Mouse (Mus musculus): ENCODE results near the gene Tcf12. TPM values are rescaled to one million over a fixed set of nuclear protein-coding genes. Genes with fewer than 3 reads are reported as not detected.

The Tcf12 gene
- total RNA-seq, 2 experiments from 2014 or later: 29.7 to 39.4 TPM

DNA sequence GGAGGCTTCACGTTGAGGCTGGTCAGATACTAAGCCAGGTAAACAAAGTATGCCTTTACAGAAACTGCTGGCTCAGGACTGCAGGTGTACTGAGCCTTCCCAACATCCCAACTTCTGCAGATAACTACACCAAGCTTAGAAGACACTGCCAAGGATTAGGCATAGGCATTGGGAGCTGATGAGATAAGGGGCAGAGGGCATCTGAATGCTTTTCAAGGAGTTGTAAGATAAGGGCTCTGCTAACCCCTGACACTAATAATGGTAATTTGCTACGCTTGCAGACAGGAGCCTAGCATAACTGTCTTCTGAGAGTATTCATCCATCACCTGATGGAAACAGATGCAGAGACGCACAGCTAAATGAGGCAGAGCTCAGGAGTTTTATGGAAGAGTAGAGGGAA is 257.8 kb downstream of the Tcf12 start:
- intact Hi-C loops (cut with DNase I): no loop called here

GRCm38 (mm10) chr9:71850283-71850682 is 261.4 kb downstream of the Tcf12 start:
- intact Hi-C loops (cut with DNase I): no loop called here
- DNase-seq: no peak

More for the DNA sequence above, 257.8 kb downstream of the Tcf12 start:
- no peak for DNase-seq

DNA sequence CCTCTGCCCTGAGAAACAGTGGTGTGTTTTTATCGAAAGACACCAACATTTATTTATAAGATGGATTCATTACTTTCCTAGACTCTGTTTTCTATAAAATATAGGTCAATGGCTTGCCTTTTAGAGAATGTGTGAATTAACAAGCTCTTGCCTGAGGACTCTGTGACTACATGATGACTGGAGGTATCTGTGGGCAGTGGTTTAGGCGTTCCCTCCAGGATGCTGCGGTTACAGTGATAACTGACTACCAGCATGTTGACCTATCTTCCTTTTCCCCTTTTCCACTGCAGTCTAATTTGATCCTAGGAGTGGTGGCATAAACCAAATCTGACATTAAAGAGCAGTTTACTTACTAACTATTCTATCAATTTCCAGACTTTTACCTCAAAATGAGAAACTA is 263.3 kb downstream of the Tcf12 start:
- intact Hi-C loops (cut with DNase I): no loop called here

DNA sequence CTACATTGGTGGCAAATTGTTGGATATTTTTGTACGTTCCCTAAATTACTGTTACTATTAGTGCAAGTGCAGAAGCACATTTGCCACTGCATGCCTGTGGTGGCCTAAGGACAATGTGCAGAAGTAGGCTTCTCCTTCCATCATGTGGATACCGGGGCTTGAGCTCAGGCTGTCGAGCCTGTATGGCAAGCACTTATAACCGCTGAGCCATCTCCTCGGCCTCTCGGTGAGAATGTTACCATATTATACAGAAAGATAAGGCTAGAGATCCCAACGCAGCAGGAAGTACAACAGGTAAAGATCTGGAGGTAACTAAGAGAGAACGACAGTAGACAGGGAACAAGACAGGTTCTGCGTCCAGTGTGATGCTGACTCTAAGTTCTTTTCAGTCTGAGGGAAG is 263.8 kb downstream of the Tcf12 start:
- DNase-seq: no peak
- intact Hi-C loops (cut with DNase I): no loop called here

More for the DNA sequence above, 263.3 kb downstream of the Tcf12 start:
- no peak for DNase-seq

- intact Hi-C loops (cut with DNase I): no loop called here
Observed at GRCm38 (mm10) chr9:71841850-71842249, 269.8 kb downstream of the Tcf12 start.

DNA sequence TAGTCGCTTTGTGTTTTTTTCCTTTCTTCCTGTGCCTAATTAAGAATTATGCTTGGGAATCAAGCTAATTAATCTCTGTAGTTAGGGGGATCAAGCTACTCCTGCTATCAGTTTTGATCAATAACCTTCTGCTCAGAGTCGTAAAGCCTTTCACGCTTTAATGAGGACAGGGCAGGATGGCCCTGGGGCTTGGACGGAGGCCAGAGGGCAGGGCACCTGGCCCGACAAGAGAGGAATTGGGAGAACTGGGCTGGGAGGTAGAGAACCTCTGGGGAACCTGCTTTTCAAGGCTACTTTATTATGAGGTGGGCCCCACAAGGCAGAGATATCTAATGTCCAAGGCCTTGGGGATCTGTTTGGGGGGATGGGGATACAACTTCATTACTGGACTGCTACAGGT is 274.3 kb downstream of the Tcf12 start:
- intact Hi-C loops (cut with DNase I): no loop called here

More at GRCm38 (mm10) chr9:71841850-71842249, 269.8 kb downstream of the Tcf12 start:
- no peak for DNase-seq

DNA sequence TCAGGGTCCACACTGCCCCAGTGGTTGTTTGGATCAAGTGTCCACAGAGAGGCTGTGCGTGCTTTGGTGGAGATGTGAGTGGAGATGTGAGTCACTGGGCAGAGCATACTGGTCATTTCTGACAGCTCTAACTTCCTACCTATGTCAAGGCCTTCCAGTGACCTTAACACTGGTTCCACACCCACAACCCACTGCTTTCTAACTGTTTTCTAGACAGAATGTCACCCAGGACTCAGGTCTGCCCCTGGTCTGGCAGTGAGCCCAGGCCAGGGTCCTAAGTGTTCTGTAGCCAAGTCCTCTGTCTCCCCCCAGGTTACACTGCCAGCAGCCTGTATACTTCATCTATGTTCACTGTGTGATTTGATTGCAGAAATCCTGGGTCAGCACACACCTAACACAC is 275.3 kb downstream of the Tcf12 start:
- intact Hi-C loops (cut with DNase I): no loop called here
- DNase-seq: no peak

More for the DNA sequence above, 274.3 kb downstream of the Tcf12 start:
- DNase-seq: no peak

GRCm38 (mm10) chr9:71835203-71835815 is 276.4 kb downstream of the Tcf12 start:
- DNase-seq: no peak
- intact Hi-C loops (cut with DNase I): no loop called here

DNA sequence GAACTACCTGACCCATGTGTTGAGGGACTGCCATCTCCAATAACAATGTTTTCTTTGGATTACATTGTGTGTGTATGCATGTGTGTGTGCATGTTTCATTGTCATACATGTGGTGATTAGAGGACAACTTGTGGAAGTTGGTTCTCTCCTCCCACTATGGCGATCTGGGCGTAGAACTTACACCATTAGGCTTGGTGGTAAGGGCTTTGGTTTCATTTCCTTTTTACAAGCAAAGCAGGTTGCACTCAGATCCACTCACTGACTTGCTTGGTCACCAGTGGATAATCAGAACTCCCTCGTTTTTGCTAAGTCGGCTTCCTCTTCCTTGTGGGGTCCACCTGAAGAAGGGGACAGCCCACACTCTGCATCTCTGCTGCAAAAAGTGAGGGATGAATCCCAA is 277.0 kb downstream of the Tcf12 start:
- intact Hi-C loops (cut with DNase I): loop anchor here (5.0 kb wide), 1 partner anchor 128 kb away; no protein-coding TSS in a partner anchor
- DNase-seq: no peak

DNA sequence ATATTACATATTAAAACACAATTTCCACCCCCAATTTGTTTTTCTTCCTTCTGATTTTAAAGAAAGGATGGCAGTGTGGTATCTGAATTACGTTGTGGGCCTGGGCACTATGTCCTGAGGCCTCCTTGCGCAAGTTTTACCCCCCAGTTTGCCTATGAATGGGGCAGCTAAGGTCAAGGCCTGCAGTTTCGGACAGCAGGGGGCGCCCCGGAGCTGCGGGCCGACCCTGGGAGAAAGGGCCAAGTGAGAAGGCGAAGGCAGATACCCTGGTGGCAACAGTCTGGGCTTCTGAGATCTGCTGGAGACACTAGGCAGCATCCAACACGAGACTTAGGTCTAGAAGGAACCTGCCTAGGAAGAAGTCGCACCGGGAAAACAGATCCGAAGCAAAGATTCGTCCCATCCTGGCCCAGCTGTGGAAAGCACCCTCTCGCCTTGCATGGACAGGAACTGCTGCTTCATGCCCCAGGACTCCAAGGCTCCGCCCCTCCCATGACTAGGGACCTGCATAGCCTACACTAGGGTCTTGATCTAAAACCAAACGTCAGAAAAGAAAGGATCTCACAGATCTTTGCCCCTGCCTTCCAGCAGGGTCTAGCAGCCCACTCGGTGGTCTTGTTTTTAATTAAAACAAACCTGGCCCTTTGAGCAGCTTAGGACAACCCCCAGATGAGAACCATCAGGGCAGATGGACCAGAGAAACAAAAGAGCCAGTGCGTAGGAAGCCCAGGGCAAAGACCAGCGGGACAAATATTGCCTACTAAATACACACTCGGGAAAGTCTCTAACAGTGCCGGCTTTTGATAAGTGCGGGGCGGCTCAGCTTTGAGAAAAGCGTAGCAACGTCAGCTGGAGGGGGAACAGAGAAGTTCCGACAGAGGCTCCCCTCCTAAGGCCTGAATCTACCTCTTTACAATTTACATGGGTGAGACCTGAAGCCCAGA is 279.6 kb downstream of the Tcf12 start:
- DNase-seq: peak; percentile 85 to 90
- intact Hi-C loops (cut with DNase I): loop anchor here (1.0 to 5.0 kb wide), 3 partner anchors 130 to 577 kb away; no protein-coding TSS in a partner anchor

GRCm38 (mm10) chr9:71830994-71831393 is 280.7 kb downstream of the Tcf12 start:
- intact Hi-C loops (cut with DNase I): loop anchor here (1.0 to 5.0 kb wide), 3 partner anchors 131 to 578 kb away; no protein-coding TSS in a partner anchor
- no peak for DNase-seq

DNA sequence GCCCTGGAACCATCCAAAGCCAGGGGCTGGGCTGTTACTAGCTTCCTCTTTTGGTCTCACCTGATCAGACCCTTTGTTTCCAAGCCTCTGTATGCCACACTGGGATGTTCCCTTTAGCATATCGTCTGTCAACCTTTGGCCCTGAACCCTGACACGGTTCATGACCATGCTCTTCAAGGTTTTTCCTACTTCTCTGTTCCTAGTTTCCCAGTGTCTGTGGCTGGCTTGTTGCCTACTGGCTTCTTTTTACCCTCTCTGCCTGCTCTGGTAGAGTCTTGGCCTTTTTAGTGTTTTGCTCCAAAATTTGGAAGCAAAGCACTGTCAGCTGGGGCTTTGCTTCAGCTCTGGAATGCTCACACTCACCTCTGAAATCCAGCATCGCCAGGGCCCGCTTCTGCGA is 281.3 kb downstream of the Tcf12 start:
- DNase-seq: no peak
- intact Hi-C loops (cut with DNase I): loop anchor here (2.0 to 5.0 kb wide), 2 partner anchors 132 to 578 kb away; no protein-coding TSS in a partner anchor

DNA sequence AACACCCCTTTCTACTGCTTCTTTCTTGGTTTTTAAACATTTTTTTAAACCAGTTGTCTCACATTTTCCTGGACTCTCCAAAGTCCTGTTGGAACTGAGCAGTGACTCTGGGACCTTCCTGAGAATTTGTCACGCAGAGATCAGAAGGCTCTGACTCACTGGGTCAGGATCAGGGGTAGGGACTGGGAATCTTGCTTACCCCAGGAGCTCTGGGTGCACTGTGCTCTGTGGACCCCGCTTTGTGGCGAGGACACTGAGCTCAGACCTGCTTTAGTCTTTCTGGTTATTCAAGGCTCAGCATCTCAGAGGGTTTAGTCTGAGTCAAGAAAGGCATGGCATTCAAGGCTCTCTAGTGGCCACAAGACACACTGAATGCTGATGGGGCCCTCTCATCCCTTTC is 281.9 kb downstream of the Tcf12 start:
- intact Hi-C loops (cut with DNase I): loop anchor here (2.0 to 5.0 kb wide), 2 partner anchors 133 to 579 kb away; no protein-coding TSS in a partner anchor
- DNase-seq: no peak

GRCm38 (mm10) chr9:71829137-71829536 is 282.5 kb downstream of the Tcf12 start:
- DNase-seq: no peak
- intact Hi-C loops (cut with DNase I): no loop called here

DNA sequence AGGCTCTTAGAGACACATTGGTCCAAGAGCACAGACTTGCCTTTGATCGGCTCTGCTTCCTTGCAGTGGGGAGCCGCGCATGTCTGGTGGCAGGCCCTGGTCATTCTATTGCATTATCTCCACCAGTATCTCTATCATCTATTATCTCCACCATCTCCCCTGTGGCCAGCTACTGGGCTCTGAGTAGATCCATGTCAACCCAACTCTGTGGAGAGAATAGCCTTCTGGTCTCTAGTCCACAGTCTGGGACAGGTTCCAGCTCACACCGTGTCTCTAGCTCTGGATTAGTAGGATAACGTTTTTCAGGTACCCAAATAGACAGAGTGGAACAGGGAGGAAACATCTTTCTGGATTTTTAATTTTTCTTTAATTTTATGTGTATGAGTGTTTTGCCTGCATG is 284.3 kb downstream of the Tcf12 start:
- intact Hi-C loops (cut with DNase I): no loop called here
- DNase-seq: no peak

DNA sequence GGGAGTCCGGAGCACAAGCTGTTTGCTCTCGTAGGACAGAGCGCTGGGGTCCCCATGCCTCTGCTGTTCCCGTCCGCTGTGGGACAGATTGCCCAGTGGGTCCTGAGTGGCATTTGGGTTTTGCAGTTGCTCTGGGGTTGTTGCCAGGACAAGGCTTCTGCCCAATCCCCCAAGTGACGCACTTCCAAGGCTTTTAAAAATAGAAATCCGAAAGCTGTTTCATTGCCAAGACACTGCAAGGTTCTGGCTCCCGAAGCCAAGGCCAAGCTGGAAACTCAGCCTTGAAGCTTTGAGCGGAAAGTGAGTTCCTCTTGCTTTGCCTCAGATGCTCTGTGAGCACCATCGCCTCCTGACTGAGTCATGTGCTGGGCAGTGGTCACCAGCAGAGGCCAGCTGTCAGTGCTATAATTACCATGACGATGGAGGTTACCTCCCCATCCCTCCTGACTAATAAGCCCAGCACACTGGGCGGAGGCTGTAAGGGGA is 285.6 kb downstream of the Tcf12 start:
- intact Hi-C loops (cut with DNase I): no loop called here

GRCm38 (mm10) chr9:71822003-71822402 is 289.7 kb downstream of the Tcf12 start:
- DNase-seq: no peak
- intact Hi-C loops (cut with DNase I): no loop called here

More for the DNA sequence above, 285.6 kb downstream of the Tcf12 start:
- DNase-seq: peak; percentile 62 to 72

- intact Hi-C loops (cut with DNase I): no loop called here
- DNase-seq: no peak
Observed at GRCm38 (mm10) chr9:71818453-71818852, 293.2 kb downstream of the Tcf12 start.

DNA sequence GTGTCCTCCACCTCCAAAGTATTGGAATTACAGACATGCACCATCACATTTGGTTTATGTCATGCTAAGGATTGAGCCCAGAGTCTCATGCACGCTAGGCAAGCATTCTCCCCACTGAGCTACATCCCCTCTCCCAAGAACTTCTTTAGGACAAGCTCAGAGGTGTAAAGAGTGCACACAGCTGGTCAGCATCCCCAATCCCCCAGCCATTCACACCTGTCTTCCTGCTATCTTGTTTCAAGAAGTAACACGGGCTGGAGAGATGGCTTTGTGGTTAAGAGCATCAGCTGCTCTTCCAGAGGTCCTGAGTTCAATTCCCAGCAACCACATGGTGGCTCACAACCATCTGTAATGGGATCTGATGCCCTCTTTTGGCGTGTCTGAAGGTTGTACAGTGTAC is 295.6 kb downstream of the Tcf12 start:
- intact Hi-C loops (cut with DNase I): no loop called here
- DNase-seq: no peak

DNA sequence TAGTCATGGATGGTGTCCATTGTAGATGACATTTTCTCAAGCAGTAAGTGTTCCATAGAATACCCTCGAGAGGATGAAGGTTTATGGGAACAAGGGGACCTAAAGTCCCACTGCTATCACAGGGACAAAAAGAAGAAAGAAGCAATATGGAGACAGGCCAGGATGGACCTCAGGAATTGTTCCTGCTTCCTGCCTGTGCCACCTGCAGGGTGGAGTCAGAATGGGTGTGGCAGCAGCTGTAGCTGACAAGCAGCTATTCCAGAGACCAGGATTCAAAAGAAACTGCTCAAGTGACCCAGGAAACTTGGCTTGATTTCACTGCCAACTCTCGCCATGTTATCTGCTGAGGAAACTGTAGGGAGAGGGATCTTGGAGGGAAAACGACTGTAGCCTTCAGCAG is 298.1 kb downstream of the Tcf12 start:
- intact Hi-C loops (cut with DNase I): no loop called here
- DNase-seq: no peak

- intact Hi-C loops (cut with DNase I): no loop called here
- DNase-seq: no peak
Observed at GRCm38 (mm10) chr9:71812914-71813313, 298.8 kb downstream of the Tcf12 start.
